16 mouse cellular contexts compared by ENCODE assay signal in genomic region chr3:148644924-148645323, GRCm38 (mm10).
"Had no signal": no experiment of that assay in that cellular context is flagged by ENCODE, and none has a peak within 500 bp of the region (broad histone marks: within the 10 kb centered on the region; RNA-seq: fewer than 3 reads in every experiment).

No protein-coding gene starts in this region.

- DNase-seq: lung, adult 18-20 months; lung, embryonic 14.5 days; lung, postnatal 14 days; lung, postnatal 36 days; retina, postnatal 1 day; right cerebral cortex, adult 18-20 months; right cerebral cortex, postnatal 25 days; right cerebral cortex, postnatal 4 days; spleen, adult 18-20 months; thymus, adult 18-20 months; thymus, postnatal 14 days; thymus, postnatal 36 days had no signal

- H3K27me3 ChIP-seq: megakaryocyte, embryonic 14.5 days; midbrain, embryonic 13.5 days; midbrain, embryonic 15.5 days; neural tube, embryonic 12.5 days had no signal

- H3K36me3 ChIP-seq: midbrain, embryonic 13.5 days; midbrain, embryonic 15.5 days; neural tube, embryonic 12.5 days had no signal

- H3K4me3 ChIP-seq: megakaryocyte, embryonic 14.5 days; midbrain, embryonic 13.5 days; midbrain, embryonic 15.5 days; neural tube, embryonic 12.5 days had no signal
